Mouse (Mus musculus): ENCODE data around the gene Fibin.

The Fibin gene

GRCm38 (mm10) chr2:110313305-110313824 is 49.6 kb downstream of the Fibin start:
- DNase-seq = no peak
